Mouse (Mus musculus) neural tube, embryonic 13.5 days (tissue): Measurements from ENCODE around the gene Cebpz. TPM values are rescaled to one million over a fixed set of nuclear protein-coding genes. Genes with fewer than 3 reads are reported as not detected.

Experiments used
- ATAC-seq: fragments of 200-750 bp; cut with Nextera tagmentation; 2 replicates; pipeline ENCODE4 v1.8.0; 2017; ENCODE audit warnings: low read depth, mild to moderate bottlenecking, moderate TSS enrichment, moderate library complexity
- H3K27ac ChIP-seq: fragments of 300-500 bp; sonication (generic); replicated peaks from 2 replicates; pipeline ENCODE4 v1.5.1; 2015; ENCODE audit warnings: moderate library complexity, mild to moderate bottlenecking, inconsistent platforms
- H3K27me3 ChIP-seq: fragments of 300-500 bp; sonication (generic); 2 replicates; pipeline ENCODE4 v1.6.1; 2015; ENCODE audit warnings: mild to moderate bottlenecking, inconsistent platforms
- H3K36me3 ChIP-seq: fragments of 300-500 bp; sonication (generic); 2 replicates; pipeline ENCODE4 v1.6.1; 2015; ENCODE audit warnings: mild to moderate bottlenecking, inconsistent platforms
- H3K4me1 ChIP-seq: fragments of 300-500 bp; sonication (generic); replicated peaks from 2 replicates; pipeline ENCODE4 v1.6.1; 2015; ENCODE audit warnings: inconsistent platforms
- H3K4me2 ChIP-seq: fragments of 300-500 bp; sonication (generic); 2 replicates; pipeline ENCODE4 v1.6.1; 2015; ENCODE audit warnings: inconsistent platforms, mild to moderate bottlenecking, moderate library complexity
- H3K4me3 ChIP-seq: fragments of 300-500 bp; sonication (generic); 2 replicates; pipeline ENCODE4 v1.5.1; 2015; ENCODE audit warnings: mild to moderate bottlenecking, inconsistent platforms
- H3K9ac ChIP-seq: fragments of 300-500 bp; sonication (generic); 2 replicates; pipeline ENCODE4 v1.6.1; 2015; ENCODE audit warnings: moderate library complexity, mild to moderate bottlenecking, inconsistent platforms
- H3K9me3 ChIP-seq: fragments of 300-500 bp; sonication (generic); 2 replicates; pipeline ENCODE4 v1.6.1; 2016; ENCODE audit warnings: inconsistent platforms
- WGBS: fragments of 180-500 bp; shearing (Covaris S2); methylation state at CpG from one replicate; pipeline ENCODE4 v1.1.7; 2015; 5-methylcytosine and 5-hydroxymethylcytosine counted together
- polyA plus RNA-seq: library from polyadenylated mRNA; unstranded; fragments of >200 nt; fragmentation: Nextera tagmentation; extraction: Ambion mirVana; gene quantifications from 2 replicates; pipeline ENCODE4 v1.2.1, GENCODE M21; 2015

Cebpz gene
- polyA plus RNA-seq, 1 experiment from 2014 or later: 52.0 TPM

- Histone ChIP-seq H3K9me3 (no peaks in the 10 kb centered on the region), H3K4me2 (no peak overlapping the region), H3K4me3 (no peak overlapping the region), H3K9ac (no peak overlapping the region), H3K4me1 (no peaks in the 10 kb centered on the region), H3K27me3 (no peaks in the 10 kb centered on the region), H3K27ac (no peak overlapping the region), H3K36me3 (no peaks in the 10 kb centered on the region)
- no peak for ATAC-seq
- WGBS: 83% methylated on average over 7 of the region's 7 CpGs
Observed at GRCm38 (mm10) chr17:78894991-78895390, 41.9 kb downstream of the Cebpz start.

- WGBS: 84% methylated on average over 9 of the region's 9 CpGs
- no peak for ATAC-seq
- no peaks in the 10 kb centered on the region for H3K27me3 ChIP-seq
- no peak overlapping the region for H3K4me2 ChIP-seq
- no peaks in the 10 kb centered on the region for H3K36me3 ChIP-seq
- no peaks in the 10 kb centered on the region for H3K9me3 ChIP-seq
- no peak overlapping the region for H3K4me3 ChIP-seq
- no peak overlapping the region for H3K27ac ChIP-seq
- no peaks in the 10 kb centered on the region for H3K4me1 ChIP-seq
- no peak overlapping the region for H3K9ac ChIP-seq
Observed at GRCm38 (mm10) chr17:78891020-78891419, 45.8 kb downstream of the Cebpz start.

- Histone ChIP-seq H3K9ac (no peak overlapping the region), H3K27ac (no peak overlapping the region), H3K27me3 (no peaks in the 10 kb centered on the region), H3K4me1 (no peaks in the 10 kb centered on the region), H3K9me3 (no peaks in the 10 kb centered on the region), H3K4me3 (no peak overlapping the region), H3K4me2 (no peak overlapping the region), H3K36me3 (no peaks in the 10 kb centered on the region)
- WGBS: 43% methylated on average over 3 of the region's 3 CpGs
- ATAC-seq: no peak
Observed at GRCm38 (mm10) chr17:78889184-78889583, 47.7 kb downstream of the Cebpz start.

- no peaks in the 10 kb centered on the region for H3K27me3 ChIP-seq
- no peak overlapping the region for H3K4me3 ChIP-seq
- H3K27ac ChIP-seq: no peak overlapping the region
- H3K4me1 ChIP-seq: no peaks in the 10 kb centered on the region
- no peak overlapping the region for H3K4me2 ChIP-seq
- no peaks in the 10 kb centered on the region for H3K36me3 ChIP-seq
- no peak overlapping the region for H3K9ac ChIP-seq
- H3K9me3 ChIP-seq: no peaks in the 10 kb centered on the region
- WGBS: 88% methylated on average over 4 of the region's 4 CpGs
- no peak for ATAC-seq
Observed at GRCm38 (mm10) chr17:78888554-78888953, 48.3 kb downstream of the Cebpz start.

GRCm38 (mm10) chr17:78885286-78886065 lies 51.4 kb downstream of the Cebpz start:
- H3K9me3 ChIP-seq: no peaks in the 10 kb centered on the region
- no peak for ATAC-seq

GRCm38 (mm10) chr17:78883291-78883690 lies 53.6 kb downstream of the Cebpz start:
- Histone ChIP-seq H3K4me1 (peaks cover 15% of the 10 kb centered on the region), H3K36me3 (no peaks in the 10 kb centered on the region), H3K27ac (no peak overlapping the region), H3K27me3 (no peaks in the 10 kb centered on the region), H3K4me2 (no peak overlapping the region), H3K9me3 (no peaks in the 10 kb centered on the region), H3K9ac (no peak overlapping the region), H3K4me3 (no peak overlapping the region)
- no peak for ATAC-seq
- WGBS: 88% methylated on average over 4 of the region's 4 CpGs

More at GRCm38 (mm10) chr17:78885286-78886065, 51.4 kb downstream of the Cebpz start:
- no peaks in the 10 kb centered on the region for H3K36me3 ChIP-seq
- no peak overlapping the region for H3K27ac ChIP-seq
- H3K4me2 ChIP-seq: no peak overlapping the region
- H3K27me3 ChIP-seq: no peaks in the 10 kb centered on the region
- H3K4me1 ChIP-seq: peaks cover 15% of the 10 kb centered on the region
- no peak overlapping the region for H3K9ac ChIP-seq
- WGBS: 84% methylated on average over 5 of the region's 5 CpGs
- H3K4me3 ChIP-seq: no peak overlapping the region

- peak within 1 kb of the TSS; percentile 43 for H3K4me3 ChIP-seq
- ATAC-seq: peak; percentile 90
- peak within 1 kb of the TSS; percentile 65 for H3K9ac ChIP-seq
- 3% methylated on average over 28 of the region's 28 CpGs for WGBS
- peak within 1 kb of the TSS; percentile 73 for H3K4me2 ChIP-seq
- H3K36me3 ChIP-seq: no peaks in the 10 kb centered on the region
- H3K27ac ChIP-seq: peak within 1 kb of the TSS; percentile 33; the same call in 1 of the 2 replicates
- no peaks in the 10 kb centered on the region for H3K27me3 ChIP-seq
- H3K4me1 ChIP-seq: peaks cover 15% of the 10 kb centered on the region
- no peaks in the 10 kb centered on the region for H3K9me3 ChIP-seq
Observed at GRCm38 (mm10) chr17:78882401-78883112, 54.3 kb downstream of the Cebpz start, which contains the start of gene Eif2ak2. Eif2ak2 (minus strand) TSS chr17:78882573.

- Histone ChIP-seq H3K9me3 (no peaks in the 10 kb centered on the region), H3K4me1 (peaks cover 15% of the 10 kb centered on the region), H3K27me3 (no peaks in the 10 kb centered on the region), H3K4me2 (peak overlapping the region; percentile 73), H3K4me3 (peak overlapping the region; percentile 43), H3K36me3 (no peaks in the 10 kb centered on the region), H3K27ac (peak overlapping the region; percentile 33; the same call in 1 of the 2 replicates), H3K9ac (peak overlapping the region; percentile 65)
- peak; percentile 70 for ATAC-seq
- 11% methylated on average over 7 of the region's 7 CpGs for WGBS
Observed at GRCm38 (mm10) chr17:78881878-78882304, 55.0 kb downstream of the Cebpz start.

- ATAC-seq: no peak
- Histone ChIP-seq H3K27me3 (no peaks in the 10 kb centered on the region), H3K27ac (no peak overlapping the region), H3K4me3 (no peak overlapping the region), H3K9me3 (no peaks in the 10 kb centered on the region), H3K9ac (no peak overlapping the region), H3K36me3 (no peaks in the 10 kb centered on the region), H3K4me2 (no peak overlapping the region), H3K4me1 (no peaks in the 10 kb centered on the region)
- 90% methylated on average over 6 of the region's 6 CpGs for WGBS
Observed at GRCm38 (mm10) chr17:78873886-78874285, 63.0 kb downstream of the Cebpz start.

Other genes with a start within 250 kb of the Cebpz start
- gene Strn, start 199.9 kb downstream of the Cebpz start, polyA plus RNA-seq: 5.0 TPM in 2 replicates
- 20.4 and 21.4 TPM in 2 replicates for gene Heatr5b, start 101.7 kb downstream of the Cebpz start, polyA plus RNA-seq
- 54.6 and 66.2 TPM in 2 replicates for gene Gpatch11, start 101.5 kb downstream of the Cebpz start, polyA plus RNA-seq
- gene Eif2ak2, start 54.5 kb downstream of the Cebpz start, polyA plus RNA-seq: 2.4 and 3.4 TPM in 2 replicates
- 0.26 TPM in 1 of 2 replicates, not detected in the other for gene Sult6b1, start 30.1 kb downstream of the Cebpz start, polyA plus RNA-seq
- gene Cebpzos, start 20.6 kb downstream of the Cebpz start, polyA plus RNA-seq: 129 and 134 TPM in 2 replicates
- 59.8 and 64.7 TPM in 2 replicates for gene Ndufaf7, start 70 bp upstream of the Cebpz start, polyA plus RNA-seq
- gene Prkd3, start 83.8 kb upstream of the Cebpz start, polyA plus RNA-seq: 16.8 and 19.9 TPM in 2 replicates
- gene Qpct, start 114.8 kb upstream of the Cebpz start, polyA plus RNA-seq: 12.5 TPM in 2 replicates